Mouse (Mus musculus): ENCODE measurements around the gene Olfr137.

Gene Olfr137

DNA sequence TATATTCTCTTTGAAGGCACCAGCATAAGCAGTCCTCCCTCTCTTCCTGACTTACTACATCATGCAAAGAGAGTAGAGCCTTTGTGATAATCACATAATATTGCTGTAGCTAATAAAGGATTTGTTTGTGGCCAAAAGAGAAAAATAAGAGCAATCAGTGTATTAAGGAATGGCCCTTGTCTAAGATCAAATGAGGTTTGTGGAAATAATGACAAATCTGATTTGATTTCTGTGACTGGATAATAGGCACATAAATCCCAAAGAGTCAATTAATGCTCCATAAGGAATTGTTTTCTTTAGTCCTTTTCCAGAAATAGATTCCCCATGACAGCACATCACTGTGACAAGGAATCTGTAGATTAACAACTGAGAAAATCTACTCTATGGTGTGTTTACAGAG lies at the start of gene Olfr137:
TSS of gene Olfr137 (minus strand) at position 101 of the 400 bp plus-strand sequence.
- no peak for DNase-seq (ENCODE audit: low spot score)

DNA sequence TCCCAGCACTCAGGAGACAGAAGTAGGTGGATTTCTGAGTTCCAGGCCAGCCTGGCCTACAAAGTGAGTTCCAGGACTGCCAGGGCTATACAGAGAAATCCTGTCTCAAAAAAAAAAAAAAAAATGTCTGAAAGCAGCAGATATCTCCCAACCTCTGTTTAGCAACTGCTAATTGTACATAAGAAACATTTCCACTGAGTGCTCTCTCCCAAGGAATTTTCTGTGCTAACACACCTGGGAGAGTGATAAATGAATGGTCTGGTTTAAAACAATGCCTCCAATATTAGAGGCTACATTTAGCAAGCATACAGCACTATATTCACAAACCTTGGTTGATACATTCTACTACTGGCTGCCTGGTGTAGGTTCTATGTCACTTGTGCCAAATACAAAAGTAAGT lies 22.2 kb upstream of the Olfr137 start, which contains the start of gene Olfr136:
TSS of gene Olfr136 (plus strand) at position 301 of the 400 bp plus-strand sequence.
- DNase-seq (ENCODE audit: low spot score) = no peak

DNA sequence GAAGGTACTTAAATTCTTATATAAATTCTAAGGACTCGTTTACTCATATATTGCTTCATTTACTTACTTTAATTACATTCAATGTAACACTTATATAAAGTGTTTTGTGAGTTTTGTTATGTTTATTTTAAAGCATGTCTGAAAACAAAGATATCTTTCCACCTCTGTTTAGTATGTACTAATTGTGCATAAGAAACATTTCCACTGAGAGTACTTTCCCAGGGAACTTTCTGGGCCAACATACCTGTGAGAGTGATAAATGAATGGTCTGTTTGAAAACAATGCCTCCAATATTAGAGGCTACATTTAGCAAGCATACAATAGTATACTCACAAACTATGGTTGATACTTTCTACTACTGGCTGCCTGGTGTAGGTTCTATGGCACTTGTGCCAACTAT lies 46.6 kb downstream of the Olfr137 start, which contains the start of gene Olfr138:
TSS of gene Olfr138 (plus strand) at position 301 of the 400 bp plus-strand sequence.
- no peak for DNase-seq (ENCODE audit: low spot score)

Data from c-Kit-positive CD71-positive TER-119-positive erythroid progenitor cells, embryonic 14.5 days (primary cell).